Mouse (Mus musculus) urinary bladder, postnatal 4 days (tissue): ENCODE data around the gene Cacna1c.

Source experiments
- DNase-seq, 2 experiments: peaks; one replicate each; pipeline ENCODE4 v3.0.0; 2021 to 2022; ENCODE audit warnings: low spot score in 2 of 2

The Cacna1c gene

DNA sequence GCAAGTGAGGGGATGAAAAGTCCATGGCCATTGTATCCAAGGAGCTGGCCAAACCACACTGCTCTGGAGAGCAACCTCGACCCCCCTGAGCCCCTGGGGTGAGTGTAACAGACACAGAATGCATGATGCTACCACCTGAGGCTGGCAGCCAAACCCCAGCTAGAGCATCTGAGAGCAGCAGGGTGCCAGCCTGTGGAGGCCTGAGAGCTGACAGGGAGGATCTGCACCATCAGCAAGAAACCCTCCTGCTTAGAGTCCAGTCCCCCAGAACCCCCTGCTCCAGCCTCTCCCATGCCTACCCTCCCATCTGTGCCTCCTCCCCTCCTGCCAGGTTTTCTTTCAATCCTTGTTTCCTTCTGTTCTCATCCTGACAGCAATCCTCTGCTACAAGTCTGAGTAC lies 385.4 kb downstream of the Cacna1c start:
- no peak for DNase-seq

DNA sequence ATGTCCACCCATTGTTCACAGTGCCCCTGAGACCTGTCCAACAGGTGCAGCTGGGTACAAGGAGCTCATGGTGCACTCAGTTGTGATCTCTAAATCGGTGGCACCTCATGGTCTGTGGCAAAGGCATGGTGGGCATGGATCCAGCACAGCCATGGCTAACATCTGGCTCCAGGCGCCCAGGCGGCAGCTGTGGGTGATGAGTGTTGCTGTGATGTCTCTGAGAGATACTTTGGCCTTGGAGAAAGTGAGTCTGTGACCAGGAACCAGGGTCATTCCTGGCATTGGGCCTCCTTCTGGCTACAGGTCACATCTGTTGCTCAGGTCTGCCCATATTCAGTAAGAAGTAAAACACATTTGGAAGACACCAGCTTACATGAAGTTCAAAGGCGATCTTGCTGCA lies 391.1 kb downstream of the Cacna1c start:
- no peak for DNase-seq

DNA sequence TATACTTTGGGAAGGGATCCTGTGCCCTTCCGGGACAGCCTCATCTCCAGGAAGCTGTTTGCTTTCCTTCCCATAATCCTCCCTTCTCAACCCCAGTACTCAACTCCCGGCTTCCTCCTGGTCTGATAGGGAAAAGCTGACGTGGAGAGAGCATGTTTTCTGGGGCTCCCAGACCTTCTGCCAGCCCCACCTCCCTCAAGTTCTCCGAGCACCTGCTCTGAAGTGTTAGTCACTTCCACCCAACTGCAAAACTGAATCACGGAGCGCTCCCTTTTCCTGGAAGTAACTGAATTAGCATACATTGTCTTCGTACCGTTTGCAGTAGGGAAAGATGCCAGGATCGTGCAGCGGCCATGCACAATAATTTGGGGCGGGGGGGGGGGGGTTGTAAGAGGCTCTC lies 393.9 kb downstream of the Cacna1c start:
- DNase-seq: no peak

DNA sequence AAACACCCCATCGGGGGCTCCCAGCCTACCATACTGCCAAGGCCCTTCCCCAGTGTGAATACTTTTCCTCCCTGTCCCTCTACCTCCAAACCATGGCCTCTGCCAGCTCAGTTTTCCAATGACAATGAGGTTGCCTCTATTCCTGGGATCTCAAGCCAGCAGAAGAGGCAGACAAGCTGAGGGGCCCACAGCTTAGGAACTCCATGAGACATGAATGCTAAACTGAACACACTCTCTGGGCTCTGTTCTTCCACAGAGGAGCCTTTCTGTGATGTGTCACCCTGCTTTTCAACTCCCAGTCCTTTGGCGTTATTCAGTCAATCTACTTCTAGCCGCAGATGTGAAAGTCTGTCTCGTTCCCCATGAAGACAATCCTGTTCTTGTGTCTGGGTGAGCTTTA lies 399.8 kb downstream of the Cacna1c start:
- DNase-seq: no peak

DNA sequence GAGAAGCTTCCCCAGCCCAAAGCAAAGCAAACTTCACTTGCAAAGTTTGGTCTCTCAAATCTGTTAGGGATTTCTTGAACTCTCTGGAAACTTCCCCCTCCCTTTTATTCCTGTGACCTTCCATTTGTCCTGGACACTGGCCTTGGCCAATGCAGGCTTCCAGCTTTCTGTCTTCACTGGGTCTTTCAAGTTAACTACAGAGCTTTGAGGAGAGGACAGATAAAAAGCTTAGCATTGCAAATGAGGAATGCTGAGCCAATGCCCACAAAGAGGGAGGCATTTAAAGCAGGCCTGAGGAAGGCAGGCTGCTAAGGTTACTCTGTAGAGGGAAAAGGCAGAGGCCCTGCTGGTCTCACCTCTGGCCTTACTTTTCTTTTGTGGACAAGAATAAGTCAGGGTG lies 400.5 kb downstream of the Cacna1c start:
- no peak for DNase-seq

DNA sequence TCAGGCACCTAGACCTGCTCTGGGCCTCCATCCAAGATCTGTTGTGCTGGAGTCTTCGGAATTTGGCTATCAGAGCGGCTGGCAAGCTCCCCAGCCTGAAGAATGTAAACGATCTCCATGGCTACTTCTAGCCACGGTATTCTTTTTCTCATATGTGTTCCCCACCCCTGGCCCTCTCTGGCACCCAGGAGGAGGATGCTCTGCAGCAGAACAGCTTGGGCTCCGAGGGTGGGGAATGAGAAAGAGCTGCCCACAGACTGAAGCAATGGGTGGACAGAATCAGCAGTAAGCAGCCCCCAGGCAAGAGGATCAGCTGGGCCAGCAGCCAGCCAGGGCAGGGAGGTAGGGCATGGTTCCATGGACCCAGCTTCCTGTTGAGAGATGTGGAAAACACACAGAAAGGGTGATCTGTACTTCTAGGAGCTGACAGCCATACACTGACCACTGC lies 404.3 kb downstream of the Cacna1c start:
- DNase-seq: peak; percentile 64 to 66

DNA sequence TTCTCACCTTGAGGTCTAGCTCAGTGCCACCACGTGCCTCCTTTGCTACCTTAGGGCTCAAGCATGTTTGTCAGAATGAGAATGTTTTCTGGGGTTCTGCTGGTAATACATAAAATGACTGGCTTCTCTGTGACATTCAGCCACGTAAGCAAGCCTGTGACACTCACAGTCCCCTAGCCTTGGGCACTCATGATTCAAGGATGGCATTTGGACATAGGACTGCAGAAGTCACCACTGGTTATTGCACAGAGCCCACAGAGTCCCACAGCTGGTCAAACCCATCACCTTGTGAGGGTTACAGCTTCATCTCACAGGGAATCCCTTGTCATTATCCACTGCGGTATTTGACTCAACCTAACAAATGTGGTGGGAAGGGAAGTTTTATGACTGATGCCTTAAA lies 408.3 kb downstream of the Cacna1c start:
- DNase-seq: no peak

DNA sequence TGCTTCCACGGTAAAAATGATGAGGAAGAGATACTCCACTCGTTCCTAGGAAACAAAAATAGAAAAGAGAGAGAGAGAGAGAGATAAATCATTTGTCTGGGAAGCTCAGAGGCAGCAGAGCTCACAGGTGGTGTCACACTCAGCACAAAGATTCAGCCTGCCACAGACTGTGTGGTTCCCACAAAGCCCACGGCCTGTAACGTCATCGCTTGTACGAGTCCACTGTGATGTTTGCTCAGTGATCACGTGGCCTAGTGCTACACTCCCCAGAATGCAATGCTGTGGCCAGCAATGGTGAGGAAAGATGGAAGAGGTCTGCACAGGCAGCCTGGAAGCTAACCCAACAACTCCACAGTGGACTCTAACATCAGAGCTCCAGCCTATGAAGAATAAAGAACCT lies 415.9 kb downstream of the Cacna1c start:
- DNase-seq: no peak

DNA sequence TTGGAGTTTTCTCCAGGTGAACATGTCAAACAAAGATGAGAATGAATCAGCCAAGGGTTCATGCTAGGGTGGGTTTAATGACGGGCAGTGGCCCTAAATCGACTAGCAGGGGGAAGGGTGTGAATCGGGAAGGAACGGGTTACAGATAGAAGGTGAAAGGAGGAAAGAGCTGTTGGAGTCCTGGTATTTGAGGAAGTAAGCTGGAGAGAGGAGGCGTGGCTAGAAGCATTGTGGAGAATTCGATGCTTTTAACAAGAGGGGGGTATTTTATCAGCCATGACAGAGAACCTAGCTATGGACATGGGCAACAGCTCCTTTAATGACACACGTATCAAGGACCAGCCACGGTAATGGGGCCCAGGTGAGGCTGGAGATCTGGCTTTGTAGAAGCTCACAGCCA lies 417.0 kb downstream of the Cacna1c start:
- DNase-seq: no peak

DNA sequence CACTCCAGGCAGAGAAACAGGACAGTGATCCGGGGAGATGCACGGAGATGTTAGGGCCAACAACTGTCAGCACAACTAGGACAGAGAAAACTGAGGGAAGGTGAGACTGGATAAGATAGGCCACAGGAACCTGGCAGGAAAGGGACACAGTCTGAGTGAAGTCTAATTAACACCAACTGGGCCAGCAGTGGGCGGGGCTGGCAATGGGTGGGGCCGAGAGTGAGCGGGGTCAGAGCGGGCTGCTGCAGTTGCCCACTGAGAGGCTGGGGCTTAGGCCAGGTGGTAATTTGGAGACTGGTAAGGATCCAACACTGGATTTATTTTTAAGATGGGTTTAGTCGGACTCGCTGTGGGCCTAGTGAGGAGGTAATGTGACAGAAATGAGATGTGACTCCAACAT lies 418.8 kb downstream of the Cacna1c start:
- no peak for DNase-seq

DNA sequence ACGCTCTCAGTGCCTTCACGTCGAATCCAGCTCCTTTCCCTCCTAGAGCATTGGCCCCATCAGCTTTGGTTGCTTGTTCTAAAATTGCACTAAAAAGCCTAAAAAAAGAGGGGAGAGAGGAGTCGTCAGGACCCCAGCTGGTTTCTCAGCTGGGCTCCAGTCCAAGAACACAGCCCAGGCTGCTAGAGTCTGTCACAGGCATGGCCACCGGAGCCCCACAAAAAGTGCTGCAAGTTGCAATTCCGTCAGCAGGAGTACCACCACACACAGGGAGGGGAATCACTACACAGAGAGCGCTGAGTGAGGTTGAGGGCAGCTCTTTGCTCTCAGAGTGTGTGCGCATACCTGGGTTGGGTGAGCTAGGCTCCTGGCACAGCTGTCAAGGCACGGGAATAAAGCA lies 419.8 kb downstream of the Cacna1c start:
- DNase-seq: no peak

DNA sequence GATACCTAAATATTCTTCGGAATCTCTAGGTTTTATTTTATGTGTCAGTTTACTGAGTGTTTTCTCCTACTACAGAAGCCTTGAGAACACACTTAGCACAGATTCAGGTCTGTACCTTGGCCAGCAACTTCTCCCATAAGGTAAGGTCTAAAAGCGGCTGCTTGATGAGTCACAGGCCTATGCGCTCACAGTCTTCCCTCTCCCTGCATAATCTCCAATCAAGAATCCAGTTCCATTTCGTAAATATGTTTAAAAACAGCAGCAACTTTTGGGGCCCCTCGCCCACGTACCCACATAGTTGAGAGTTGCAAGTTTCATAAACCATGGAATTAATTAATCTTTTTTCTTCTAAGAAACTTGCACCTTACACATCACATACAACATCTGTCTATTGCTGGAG lies 423.6 kb downstream of the Cacna1c start:
- no peak for DNase-seq

DNA sequence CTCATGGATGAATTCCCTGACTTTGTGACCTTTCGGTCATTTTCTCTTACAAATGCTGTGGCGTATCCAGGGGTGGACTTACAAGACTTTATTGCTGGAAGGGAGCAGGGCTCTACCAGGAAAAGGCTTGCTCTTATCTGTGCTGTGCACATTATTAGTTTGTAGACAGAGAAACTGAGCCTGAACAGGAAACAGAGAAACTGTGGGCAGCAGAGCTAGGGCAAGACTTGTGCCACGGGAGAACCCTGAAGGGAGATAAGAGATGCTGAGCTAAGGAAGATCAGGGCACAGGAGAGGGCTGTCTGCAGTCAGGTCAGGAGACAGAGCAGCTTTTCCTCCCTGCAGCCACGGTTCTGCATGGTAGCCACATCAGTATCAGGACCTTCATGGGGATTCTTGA lies 425.1 kb downstream of the Cacna1c start:
- no peak for DNase-seq

DNA sequence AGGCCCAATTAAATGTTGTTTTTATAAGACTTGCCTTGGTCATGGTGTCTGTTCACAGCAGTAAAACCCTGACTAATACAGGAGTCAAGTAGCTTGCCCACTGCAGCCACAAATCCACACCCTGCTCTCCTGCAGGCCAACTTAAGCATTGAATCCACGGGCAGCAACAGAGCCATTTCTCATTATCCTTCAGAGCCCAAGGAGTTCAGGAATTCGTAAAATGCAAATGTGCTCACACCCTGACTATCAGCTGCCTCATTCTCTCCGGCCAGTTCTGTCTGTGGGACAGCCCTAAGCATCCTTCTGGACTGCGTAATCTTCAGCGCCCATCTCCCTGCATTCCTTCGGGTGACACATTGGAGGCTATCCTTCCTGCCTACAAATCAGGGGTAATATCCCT lies 425.8 kb downstream of the Cacna1c start:
- DNase-seq: no peak

DNA sequence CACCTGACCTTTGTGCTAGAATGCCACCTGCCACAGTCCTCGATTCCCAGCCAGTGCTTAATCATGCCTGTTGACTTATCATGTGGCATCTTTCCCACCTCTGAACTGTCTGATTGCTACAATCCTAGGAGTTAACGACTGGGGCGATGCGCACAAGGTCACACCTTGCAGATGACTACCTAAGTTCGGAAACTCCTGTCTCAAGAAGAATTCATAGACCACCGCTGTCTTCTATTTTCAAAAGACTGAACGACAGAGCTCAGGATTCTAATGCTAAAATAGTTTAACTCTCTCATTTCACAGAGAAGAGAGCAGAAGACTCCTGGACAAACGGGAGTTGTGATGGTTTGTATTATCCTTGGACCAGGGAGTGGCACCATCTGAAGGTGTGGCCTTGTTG lies 426.4 kb downstream of the Cacna1c start:
- DNase-seq: no peak

DNA sequence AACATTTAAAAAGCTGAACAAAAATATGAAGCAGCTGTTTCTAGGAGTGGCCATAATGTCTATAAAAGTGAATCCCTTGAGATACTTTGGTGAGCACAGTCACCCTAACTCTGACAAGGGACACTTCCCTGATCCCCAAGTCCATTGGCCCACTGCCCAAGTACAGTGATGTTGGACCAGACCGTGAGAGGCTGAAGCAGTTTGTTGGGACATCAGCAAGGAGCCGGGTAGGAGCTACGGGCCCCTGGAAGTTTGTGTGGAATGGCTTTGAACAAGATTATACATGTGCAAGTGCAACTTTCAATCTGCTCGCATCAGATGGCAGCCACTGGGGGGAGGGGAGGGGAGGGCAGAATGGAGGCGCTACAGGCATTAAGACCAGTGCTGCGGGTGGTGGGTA lies 428.5 kb downstream of the Cacna1c start:
- no peak for DNase-seq

DNA sequence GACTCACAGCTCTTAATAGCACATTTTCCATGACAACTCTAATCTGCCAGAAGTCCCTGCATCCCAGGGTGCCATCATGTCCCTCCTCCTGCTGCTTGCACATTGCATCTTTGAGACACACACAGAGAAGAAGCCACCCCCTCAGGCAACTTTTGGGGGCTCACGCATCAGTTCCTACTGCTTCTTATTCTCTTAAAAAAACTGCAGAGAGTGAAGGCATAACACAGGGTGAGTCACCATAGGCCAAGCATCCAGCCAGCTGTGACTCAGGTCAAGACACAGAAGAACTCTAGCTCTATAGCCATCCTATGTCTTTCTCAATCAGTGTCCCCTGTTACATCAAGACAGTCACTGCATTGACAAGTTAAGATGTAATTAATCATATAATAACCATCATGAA lies 431.0 kb downstream of the Cacna1c start:
- no peak for DNase-seq

DNA sequence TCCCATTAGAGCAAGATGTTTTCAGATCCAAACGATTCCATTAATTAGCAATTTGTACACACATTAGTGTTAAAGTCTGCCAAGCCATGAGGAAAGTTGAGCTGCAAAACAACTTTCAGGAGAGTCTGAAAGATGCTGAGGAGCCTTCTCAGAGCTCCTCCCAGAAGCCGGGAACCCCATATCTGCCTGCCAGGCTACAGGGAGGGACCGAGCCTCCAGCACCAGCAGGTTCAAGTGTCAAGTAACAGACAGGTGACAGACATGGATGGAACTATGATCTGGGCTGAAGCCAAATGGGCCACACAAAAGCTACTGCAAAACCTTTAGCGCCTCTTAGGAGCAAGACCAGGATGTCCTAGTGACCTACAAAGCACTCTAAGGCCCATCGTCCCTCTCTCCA lies 437.2 kb downstream of the Cacna1c start:
- no peak for DNase-seq

DNA sequence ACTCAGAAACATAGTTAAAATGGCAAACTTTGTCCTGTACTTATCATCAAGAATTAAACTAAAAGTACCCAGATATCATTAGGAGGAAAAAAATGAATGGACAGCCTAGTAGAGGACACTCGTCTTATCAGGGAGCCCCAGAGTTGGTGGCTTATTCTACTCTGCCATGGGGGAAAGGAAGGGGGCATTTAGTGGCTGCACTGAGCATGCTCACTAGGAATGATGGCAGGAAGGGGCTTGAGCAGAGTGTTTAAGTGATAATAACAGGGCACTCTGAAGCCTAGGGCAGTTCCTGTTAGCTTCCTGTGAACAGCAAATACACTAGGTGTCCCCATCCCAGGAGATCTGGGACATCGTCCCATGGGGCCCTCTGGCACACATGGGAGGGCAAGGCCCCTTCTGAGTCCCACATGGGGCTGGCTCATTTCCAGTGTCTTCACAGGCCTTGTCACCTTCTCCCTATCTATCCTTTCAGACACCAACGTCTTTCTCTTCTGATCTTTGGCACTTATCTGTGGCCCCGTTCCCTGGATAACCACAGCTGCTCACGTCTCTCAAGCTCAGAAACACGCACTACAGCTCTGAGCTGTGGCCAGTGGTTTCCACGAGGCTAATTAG lies 437.8 kb downstream of the Cacna1c start:
- no peak for DNase-seq

DNA sequence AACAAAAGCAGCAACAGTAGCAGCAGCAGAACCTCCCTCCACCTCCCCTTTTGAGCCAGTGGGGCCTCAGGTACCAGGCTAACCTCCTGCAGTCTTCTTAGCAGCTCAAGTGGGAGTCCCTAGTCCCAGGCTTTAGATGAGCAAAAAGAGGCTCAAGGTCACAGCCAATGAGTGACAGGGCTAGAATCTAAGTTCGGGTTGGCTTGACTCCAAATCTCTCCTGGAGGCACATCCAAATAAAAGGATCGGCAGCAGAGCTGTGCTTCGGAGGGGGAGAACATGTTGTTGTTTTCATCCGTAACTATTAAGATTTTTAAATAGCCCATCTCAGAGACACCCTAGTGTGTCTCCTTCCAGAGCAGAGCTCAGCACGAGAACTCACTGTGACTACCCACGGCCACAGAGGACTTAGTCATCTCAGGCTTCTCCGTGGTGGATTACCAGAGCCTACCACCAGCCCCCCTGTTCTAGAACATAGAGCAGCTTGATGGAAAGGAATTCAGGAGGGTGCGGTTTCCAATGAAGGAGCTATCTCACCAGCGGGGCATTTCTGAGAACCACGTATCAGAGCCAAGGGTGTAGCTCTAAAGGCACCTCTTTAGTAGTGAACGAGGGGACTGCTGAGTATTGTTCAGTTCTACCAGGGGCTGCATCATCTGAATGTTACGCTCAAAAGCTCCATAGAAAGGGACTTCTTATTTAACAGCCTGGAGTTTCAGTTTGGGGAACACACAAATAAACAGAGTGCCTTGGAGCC lies 438.5 kb downstream of the Cacna1c start:
- DNase-seq: no peak

DNA sequence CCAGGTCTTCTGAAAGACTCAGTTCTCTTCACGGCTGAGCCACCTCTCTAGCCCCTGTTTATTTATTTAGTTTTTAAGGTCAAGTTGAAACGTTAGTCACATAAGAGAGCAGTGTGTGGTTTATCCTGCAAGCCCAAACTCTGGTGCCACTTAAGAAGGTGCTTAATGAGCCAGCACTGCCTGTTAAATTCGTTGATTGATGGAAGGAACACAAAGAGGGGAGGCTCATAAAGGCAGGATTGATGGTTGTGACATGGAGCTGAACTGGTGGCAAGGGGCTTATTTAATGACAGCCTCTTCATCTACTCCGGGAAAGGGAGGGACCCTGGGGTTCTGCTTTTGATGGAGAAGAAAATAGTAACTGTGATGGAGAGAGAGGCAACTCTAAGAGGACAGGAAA lies 439.7 kb downstream of the Cacna1c start:
- no peak for DNase-seq

DNA sequence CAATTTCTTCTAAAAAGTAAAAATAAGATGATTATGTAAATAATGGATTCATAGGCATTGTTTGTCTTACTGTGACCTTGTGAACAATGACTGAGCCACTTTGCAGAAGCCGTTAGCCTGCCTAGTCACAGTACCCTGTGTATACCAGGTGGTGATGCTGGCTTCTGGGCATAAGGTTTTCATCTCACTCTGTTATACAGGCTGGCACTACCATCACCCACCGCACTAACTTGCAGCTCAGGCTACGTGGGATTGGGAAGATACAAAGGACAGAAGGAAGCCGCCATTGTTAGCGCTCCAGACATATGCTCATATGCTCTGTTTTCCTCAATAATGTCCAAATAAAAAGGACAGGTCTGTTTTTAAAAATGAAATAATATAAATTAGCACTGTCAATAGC lies 440.4 kb downstream of the Cacna1c start:
- no peak for DNase-seq

DNA sequence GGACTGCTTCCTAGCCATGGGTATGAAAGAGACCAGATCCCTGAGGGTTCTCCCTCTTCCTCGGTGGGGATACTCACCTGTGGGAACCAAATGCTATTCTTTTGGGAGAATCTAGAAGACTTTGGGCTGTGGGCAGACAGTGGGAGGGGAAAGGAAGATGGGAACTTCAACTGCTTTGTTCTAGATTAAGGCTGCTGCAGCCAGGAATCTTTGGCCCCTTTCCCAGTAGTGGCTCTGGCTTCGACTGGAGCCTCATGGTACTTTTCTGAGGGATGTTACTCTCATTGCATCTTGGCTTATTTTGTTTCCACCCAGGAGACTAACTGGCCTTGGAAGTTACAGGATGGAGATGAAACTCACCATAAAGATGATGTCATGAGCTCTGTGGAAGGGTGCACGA lies 441.8 kb downstream of the Cacna1c start:
- DNase-seq: no peak

DNA sequence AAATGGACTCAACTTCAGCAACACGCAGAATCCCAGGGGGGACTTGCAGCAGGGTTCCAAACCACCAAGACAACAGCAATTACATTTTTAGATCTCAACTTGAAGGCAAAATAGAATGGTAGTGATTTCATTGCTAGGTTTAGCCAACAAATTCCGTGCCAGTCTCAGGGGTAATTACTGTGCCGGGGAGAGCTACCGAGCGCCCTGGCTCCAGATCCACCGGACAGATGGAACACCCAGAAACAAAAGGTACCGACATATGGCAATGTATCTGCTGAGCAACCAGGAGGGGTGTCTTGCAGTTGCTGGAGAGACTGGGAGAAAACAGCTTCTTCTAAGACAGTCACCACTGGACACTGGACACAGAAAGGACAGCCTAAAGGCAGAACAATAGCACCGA lies 442.4 kb downstream of the Cacna1c start:
- DNase-seq: no peak
